Mouse (Mus musculus): ENCODE measurements around the gene Vamp3. TPM values are rescaled to one million over a fixed set of nuclear protein-coding genes. Genes with fewer than 3 reads are reported as not detected.
A peak's percentile ranks its signal among the peaks of the same experiment; 100 is the strongest.

Vamp3 gene
- polyA plus RNA-seq, 1 experiment from 2014 or later: 106 TPM

- no peak within 1 kb of the TSS for H3K4me3 ChIP-seq (ENCODE audit: low read length)
- H3K4me1 ChIP-seq (ENCODE audit: control insufficient read depth, insufficient read depth, low read length): peaks cover 51% of the 10 kb centered on the region
- H3K27ac ChIP-seq (ENCODE audit: low read length): peak within 1 kb of the TSS; percentile 49
- no peak within 1 kb of the TSS for H3K4me2 ChIP-seq (ENCODE audit: low read depth, low read length)
- no peaks in the 10 kb centered on the region for H3K27me3 ChIP-seq (ENCODE audit: control insufficient read depth, insufficient read depth, low read length)
- 77% methylated on average over 7 of the region's 7 CpGs for WGBS
- peaks cover 7% of the 10 kb centered on the region; the same call in 1 of the 2 replicates for H3K36me3 ChIP-seq (ENCODE audit: control insufficient read depth, insufficient read depth)
- no peak for ATAC-seq (replicated peaks; ENCODE audit: extremely low read depth, insufficient read depth, low FRiP score)
- no peaks in the 10 kb centered on the region for H3K9me3 ChIP-seq (replicated peaks; ENCODE audit: control insufficient read depth, low read length)
- peak within 1 kb of the TSS; percentile 45 for H3K9ac ChIP-seq (ENCODE audit: low read length)
These were observed 31.5 kb upstream of the Vamp3 start, which contains the start of gene Gm13090 for GRCm38 (mm10) chr4:151089270-151089669. Gene Gm13090 (plus strand): TSS chr4:151089570.

- Histone ChIP-seq H3K9me3 (replicated peaks; ENCODE audit: control insufficient read depth, low read length) (no peaks in the 10 kb centered on the region), H3K27ac (ENCODE audit: low read length) (peak overlapping the region; percentile 49), H3K36me3 (ENCODE audit: control insufficient read depth, insufficient read depth) (peaks cover 7% of the 10 kb centered on the region; the same call in 1 of the 2 replicates), H3K27me3 (ENCODE audit: control insufficient read depth, insufficient read depth, low read length) (no peaks in the 10 kb centered on the region), H3K4me1 (ENCODE audit: control insufficient read depth, insufficient read depth, low read length) (peaks cover 53% of the 10 kb centered on the region), H3K9ac (ENCODE audit: low read length) (peak overlapping the region; percentile 26; the same call in 1 of the 2 replicates), H3K4me3 (ENCODE audit: low read length) (no peak overlapping the region), H3K4me2 (ENCODE audit: low read depth, low read length) (no peak overlapping the region)
- 74% methylated on average over 14 of the region's 14 CpGs for WGBS
- no peak for ATAC-seq (replicated peaks; ENCODE audit: extremely low read depth, insufficient read depth, low FRiP score)
These were observed 31.1 kb upstream of the Vamp3 start for GRCm38 (mm10) chr4:151088819-151089218.

- 100% methylated on average over 1 of the region's 1 CpGs for WGBS
- Histone ChIP-seq H3K4me2 (ENCODE audit: low read depth, low read length) (no peak overlapping the region), H3K4me3 (ENCODE audit: low read length) (no peak overlapping the region), H3K36me3 (ENCODE audit: control insufficient read depth, insufficient read depth) (peaks cover 7% of the 10 kb centered on the region; the same call in 1 of the 2 replicates), H3K4me1 (ENCODE audit: control insufficient read depth, insufficient read depth, low read length) (peaks cover 59% of the 10 kb centered on the region), H3K27me3 (ENCODE audit: control insufficient read depth, insufficient read depth, low read length) (no peaks in the 10 kb centered on the region), H3K27ac (ENCODE audit: low read length) (no peak overlapping the region), H3K9ac (ENCODE audit: low read length) (no peak overlapping the region), H3K9me3 (replicated peaks; ENCODE audit: control insufficient read depth, low read length) (no peaks in the 10 kb centered on the region)
- no peak for ATAC-seq (replicated peaks; ENCODE audit: extremely low read depth, insufficient read depth, low FRiP score)
These were observed 29.6 kb upstream of the Vamp3 start for GRCm38 (mm10) chr4:151087358-151087757.

GRCm38 (mm10) chr4:151083027-151083426 lies 25.3 kb upstream of the Vamp3 start:
- Histone ChIP-seq H3K9me3 (replicated peaks; ENCODE audit: control insufficient read depth, low read length) (no peaks in the 10 kb centered on the region), H3K4me2 (ENCODE audit: low read depth, low read length) (no peak overlapping the region), H3K4me3 (ENCODE audit: low read length) (no peak overlapping the region), H3K9ac (ENCODE audit: low read length) (peak overlapping the region; percentile 10; the same call in 1 of the 2 replicates), H3K36me3 (ENCODE audit: control insufficient read depth, insufficient read depth) (peaks cover 19% of the 10 kb centered on the region), H3K4me1 (ENCODE audit: control insufficient read depth, insufficient read depth, low read length) (peaks cover 29% of the 10 kb centered on the region), H3K27me3 (ENCODE audit: control insufficient read depth, insufficient read depth, low read length) (no peaks in the 10 kb centered on the region), H3K27ac (ENCODE audit: low read length) (peak overlapping the region; percentile 87)
- 39% methylated on average over 5 of the region's 5 CpGs for WGBS
- peak; percentile 76 for ATAC-seq (replicated peaks; ENCODE audit: extremely low read depth, insufficient read depth, low FRiP score)

DNA sequence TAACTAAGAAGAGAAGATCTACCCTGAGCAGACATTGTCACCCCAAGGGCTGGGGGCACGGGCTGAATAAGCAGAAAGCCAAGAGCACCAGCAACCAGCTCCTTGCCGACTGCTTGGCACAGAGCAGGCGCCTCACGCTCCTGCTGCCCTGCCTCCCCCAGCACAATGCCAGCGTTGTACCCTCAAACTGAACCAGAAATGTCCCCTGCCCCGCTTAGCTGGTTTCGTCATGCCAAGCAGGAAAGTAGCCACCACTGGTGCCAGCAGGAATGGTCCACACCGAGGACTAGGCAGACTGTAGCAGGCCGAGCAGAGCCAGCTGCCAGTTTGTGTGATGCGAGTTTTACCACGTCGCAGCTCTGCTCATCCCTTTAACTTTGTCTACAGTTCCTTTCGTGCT lies 24.2 kb upstream of the Vamp3 start:
- Histone ChIP-seq H3K9me3 (replicated peaks; ENCODE audit: control insufficient read depth, low read length) (no peaks in the 10 kb centered on the region), H3K4me1 (ENCODE audit: control insufficient read depth, insufficient read depth, low read length) (peaks cover 29% of the 10 kb centered on the region), H3K36me3 (ENCODE audit: control insufficient read depth, insufficient read depth) (peaks cover 18% of the 10 kb centered on the region), H3K4me2 (ENCODE audit: low read depth, low read length) (no peak overlapping the region), H3K4me3 (ENCODE audit: low read length) (no peak overlapping the region), H3K9ac (ENCODE audit: low read length) (no peak overlapping the region), H3K27ac (ENCODE audit: low read length) (peak overlapping the region; percentile 87; the same call in 1 of the 2 replicates), H3K27me3 (ENCODE audit: control insufficient read depth, insufficient read depth, low read length) (no peaks in the 10 kb centered on the region)
- WGBS: 90% methylated on average over 13 of the region's 13 CpGs
- ATAC-seq (replicated peaks; ENCODE audit: extremely low read depth, insufficient read depth, low FRiP score): no peak

DNA sequence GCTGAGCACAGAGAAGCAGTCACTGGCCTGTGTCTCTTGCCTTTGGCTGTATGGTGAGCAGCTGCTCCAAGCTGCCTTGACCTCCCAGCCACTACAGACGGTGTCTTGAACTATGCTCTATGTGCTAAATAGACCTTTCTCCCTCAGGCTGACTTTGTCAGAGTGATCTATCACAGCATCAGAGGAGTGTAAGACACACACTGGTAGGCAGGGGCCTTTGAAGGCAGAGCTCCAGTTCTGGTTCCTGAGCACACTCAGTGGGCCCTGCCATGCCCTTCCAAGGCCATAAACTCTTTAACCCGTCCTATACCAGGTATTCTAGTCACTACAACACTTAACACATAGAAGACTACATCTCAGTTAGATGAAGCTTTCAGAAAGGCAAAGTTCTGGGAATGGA lies 23.6 kb upstream of the Vamp3 start:
- peaks cover 22% of the 10 kb centered on the region for H3K36me3 ChIP-seq (ENCODE audit: control insufficient read depth, insufficient read depth)
- 84% methylated on average over 2 of the region's 2 CpGs for WGBS
- peaks cover 29% of the 10 kb centered on the region for H3K4me1 ChIP-seq (ENCODE audit: control insufficient read depth, insufficient read depth, low read length)
- no peak overlapping the region for H3K27ac ChIP-seq (ENCODE audit: low read length)
- H3K27me3 ChIP-seq (ENCODE audit: control insufficient read depth, insufficient read depth, low read length): no peaks in the 10 kb centered on the region
- no peak overlapping the region for H3K9ac ChIP-seq (ENCODE audit: low read length)
- no peak overlapping the region for H3K4me2 ChIP-seq (ENCODE audit: low read depth, low read length)
- H3K4me3 ChIP-seq (ENCODE audit: low read length): no peak overlapping the region
- no peak for ATAC-seq (replicated peaks; ENCODE audit: extremely low read depth, insufficient read depth, low FRiP score)
- no peaks in the 10 kb centered on the region for H3K9me3 ChIP-seq (replicated peaks; ENCODE audit: control insufficient read depth, low read length)

DNA sequence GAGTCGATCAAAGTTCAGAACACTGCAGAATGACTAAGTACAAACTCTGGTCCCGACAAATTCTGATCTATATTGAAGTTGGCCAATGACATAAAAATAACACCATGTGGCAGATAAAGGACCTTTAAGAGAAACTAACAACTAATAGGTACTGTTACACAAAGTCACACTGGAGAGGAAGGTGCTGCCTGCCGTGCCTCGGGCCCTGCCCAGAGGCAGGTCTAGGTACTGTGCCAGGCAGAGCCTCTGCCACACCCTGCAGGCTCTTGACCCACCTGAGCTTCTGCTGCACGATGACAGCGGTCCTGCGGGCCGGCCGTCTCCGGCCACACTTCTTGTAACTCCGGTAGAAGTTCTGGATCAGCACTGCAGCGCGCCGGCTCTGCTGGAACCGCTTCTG lies 17.1 kb upstream of the Vamp3 start:
- Histone ChIP-seq H3K36me3 (ENCODE audit: control insufficient read depth, insufficient read depth) (peaks cover 35% of the 10 kb centered on the region), H3K4me2 (ENCODE audit: low read depth, low read length) (no peak overlapping the region), H3K27ac (ENCODE audit: low read length) (no peak overlapping the region), H3K9ac (ENCODE audit: low read length) (no peak overlapping the region), H3K9me3 (replicated peaks; ENCODE audit: control insufficient read depth, low read length) (no peaks in the 10 kb centered on the region), H3K27me3 (ENCODE audit: control insufficient read depth, insufficient read depth, low read length) (no peaks in the 10 kb centered on the region), H3K4me1 (ENCODE audit: control insufficient read depth, insufficient read depth, low read length) (peaks cover 9% of the 10 kb centered on the region; the same call in 1 of the 2 replicates), H3K4me3 (ENCODE audit: low read length) (no peak overlapping the region)
- ATAC-seq (replicated peaks; ENCODE audit: extremely low read depth, insufficient read depth, low FRiP score): no peak
- WGBS: 84% methylated on average over 15 of the region's 15 CpGs

GRCm38 (mm10) chr4:151073108-151073744 lies 15.5 kb upstream of the Vamp3 start:
- Histone ChIP-seq H3K36me3 (ENCODE audit: control insufficient read depth, insufficient read depth) (peaks cover 23% of the 10 kb centered on the region), H3K9me3 (replicated peaks; ENCODE audit: control insufficient read depth, low read length) (no peaks in the 10 kb centered on the region), H3K4me3 (ENCODE audit: low read length) (no peak overlapping the region), H3K4me1 (ENCODE audit: control insufficient read depth, insufficient read depth, low read length) (peaks cover 9% of the 10 kb centered on the region; the same call in 1 of the 2 replicates), H3K4me2 (ENCODE audit: low read depth, low read length) (no peak overlapping the region), H3K27ac (ENCODE audit: low read length) (no peak overlapping the region), H3K27me3 (ENCODE audit: control insufficient read depth, insufficient read depth, low read length) (no peaks in the 10 kb centered on the region), H3K9ac (ENCODE audit: low read length) (no peak overlapping the region)
- WGBS: 50% methylated on average over 13 of the region's 13 CpGs
- ATAC-seq (replicated peaks; ENCODE audit: extremely low read depth, insufficient read depth, low FRiP score): peak; percentile 23; the same call in 1 of the 2 replicates

DNA sequence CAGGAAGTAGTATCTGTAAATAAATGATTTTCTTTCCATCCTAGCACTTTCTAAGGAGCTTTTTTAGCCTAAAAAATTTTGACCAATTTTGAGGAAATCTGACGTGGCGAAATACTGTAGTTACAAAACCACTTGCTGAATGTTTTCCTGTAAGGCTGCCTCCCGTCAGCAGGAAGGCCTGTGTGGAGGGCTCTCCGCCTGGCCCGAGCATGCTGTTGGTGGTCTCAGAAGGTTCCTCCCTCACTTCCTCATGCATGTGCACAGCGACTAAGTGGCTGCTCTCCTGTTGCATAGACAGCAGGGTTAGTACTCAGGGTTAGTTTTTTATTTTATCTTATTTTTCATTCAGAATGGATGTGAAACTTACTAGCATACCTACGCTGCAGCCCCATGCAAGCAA lies 13.2 kb upstream of the Vamp3 start:
- H3K9ac ChIP-seq (ENCODE audit: low read length): no peak overlapping the region
- H3K4me2 ChIP-seq (ENCODE audit: low read depth, low read length): no peak overlapping the region
- H3K4me3 ChIP-seq (ENCODE audit: low read length): no peak overlapping the region
- H3K4me1 ChIP-seq (ENCODE audit: control insufficient read depth, insufficient read depth, low read length): peaks cover 9% of the 10 kb centered on the region; the same call in 1 of the 2 replicates
- no peaks in the 10 kb centered on the region for H3K9me3 ChIP-seq (replicated peaks; ENCODE audit: control insufficient read depth, low read length)
- 74% methylated on average over 7 of the region's 7 CpGs for whole genome bisulfite sequencing
- peaks cover 10% of the 10 kb centered on the region for H3K36me3 ChIP-seq (ENCODE audit: control insufficient read depth, insufficient read depth)
- no peak for ATAC-seq (replicated peaks; ENCODE audit: extremely low read depth, insufficient read depth, low FRiP score)
- no peaks in the 10 kb centered on the region for H3K27me3 ChIP-seq (ENCODE audit: control insufficient read depth, insufficient read depth, low read length)
- no peak overlapping the region for H3K27ac ChIP-seq (ENCODE audit: low read length)

Data from heart, embryonic 16.5 days (tissue).